Mouse (Mus musculus) megakaryocyte-erythroid progenitor cell, adult 5 weeks (primary cell): ENCODE data around the gene Casc4. TPM values are rescaled to one million over a fixed set of nuclear protein-coding genes. Genes with fewer than 3 reads are reported as not detected.

Source experiments
- polyA plus RNA-seq: library from polyadenylated mRNA; stranded (reverse); fragments of >175 nt; gene quantifications from 2 replicates; pipeline ENCODE4 v1.2.3, GENCODE M21; 2012

Casc4 gene
- polyA plus RNA-seq: 5.8 and 7.4 TPM in 2 replicates

GRCm38 (mm10) chr2:121866632-121867050 is at the start of gene Casc4:
Gene Casc4, plus strand, starts transcription at chr2:121866970.

GRCm38 (mm10) chr2:121955765-121956223 is 89.0 kb downstream of the Casc4 start, which contains the start of the genes Ctdspl2 and Mageb3:
Gene Ctdspl2, plus strand, starts transcription at chr2:121956001.
Gene Mageb3, minus strand, starts transcription at chr2:121956092.

Other genes with a start within 250 kb of the Casc4 start
- gene Frmd5, start 59.9 kb upstream of the Casc4 start, polyA plus RNA-seq: 0.03 TPM in 1 of 2 replicates, not detected in the other
- 2.6 and 4.0 TPM in 2 replicates for gene Ctdspl2, start 89.0 kb downstream of the Casc4 start, polyA plus RNA-seq
- 0.03 and 0.13 TPM in 2 replicates for gene Mageb3, start 89.1 kb downstream of the Casc4 start, polyA plus RNA-seq
- gene Eif3j1, start 161.6 kb downstream of the Casc4 start, polyA plus RNA-seq: 47.6 and 78.2 TPM in 2 replicates